Mouse (Mus musculus): ENCODE measurements around the gene Epm2aip1.

- TF ChIP-seq USF1 (IDR thresholded peaks at IDR 0.05; ENCODE audit: low read depth, low read length) (no peak), MYC (IDR thresholded peaks at IDR 0.05; ENCODE audit: low read depth, low read length) (no peak), ELF1 (IDR thresholded peaks at IDR 0.05; ENCODE audit: low read depth, low read length) (no peak), POLR2AphosphoS2 (IDR thresholded peaks at IDR 0.05; ENCODE audit: low read depth, low read length) (no peak), CTCF (conservative IDR thresholded peaks at IDR 0.05 in 1 of 2, IDR thresholded peaks at IDR 0.05 in 1 of 2; ENCODE audit: low read depth in 2 of 2, low read length in 2 of 2) (no peak), UBTF (IDR thresholded peaks at IDR 0.05; ENCODE audit: low read depth, low read length) (no peak), MAZ (IDR thresholded peaks at IDR 0.05; ENCODE audit: low read depth, low read length) (no peak)
Observed at GRCm38 (mm10) chr9:111320912-111321311, 49.2 kb downstream of the Epm2aip1 start.
